Mouse (Mus musculus) hindbrain, embryonic 14.5 days (tissue): ENCODE data around the gene Exoc6. TPM values are rescaled to one million over a fixed set of nuclear protein-coding genes. Genes with fewer than 3 reads are reported as not detected.

Source experiments
- ATAC-seq: fragments of 200-750 bp; cut with Nextera tagmentation; 2 replicates; pipeline ENCODE4 v1.8.0; 2017; ENCODE audit warnings: moderate number of reproducible peaks, mild to moderate bottlenecking, moderate TSS enrichment, moderate library complexity; ENCODE audit not compliant: low FRiP score
- DNase-seq: peaks from one replicate; pipeline ENCODE4 v3.0.0-alpha.2; 2015; ENCODE audit warnings: low spot score
- H3K27ac ChIP-seq: fragments of 300-500 bp; sonication (generic); 2 replicates; pipeline ENCODE4 v1.5.1; 2014; ENCODE audit warnings: mild to moderate bottlenecking, moderate library complexity
- H3K27me3 ChIP-seq: fragments of 300-500 bp; sonication (generic); 2 replicates; pipeline ENCODE4 v1.6.1; 2014; ENCODE audit warnings: mild to moderate bottlenecking, low read length, mixed read lengths; ENCODE audit not compliant: control insufficient read depth, insufficient read depth
- H3K36me3 ChIP-seq: fragments of 300-500 bp; sonication (generic); replicated peaks from 2 replicates; pipeline ENCODE4 v1.6.1; 2014; ENCODE audit not compliant: control insufficient read depth, insufficient read depth
- H3K4me1 ChIP-seq: fragments of 300-500 bp; sonication (generic); replicated peaks from 2 replicates; pipeline ENCODE4 v1.6.1; 2014; ENCODE audit warnings: antibody characterized with exemption, low read length, mixed read lengths; ENCODE audit not compliant: control insufficient read depth, insufficient read depth
- H3K4me2 ChIP-seq: fragments of 300-500 bp; sonication (generic); replicated peaks from 2 replicates; pipeline ENCODE4 v1.6.1; 2014; ENCODE audit warnings: mild to moderate bottlenecking, moderate library complexity
- H3K4me3 ChIP-seq: fragments of 300-500 bp; sonication (generic); replicated peaks from 2 replicates; pipeline ENCODE4 v1.5.1; 2014; ENCODE audit warnings: mild to moderate bottlenecking, low read length
- H3K9ac ChIP-seq: fragments of 300-500 bp; sonication (generic); 2 replicates; pipeline ENCODE4 v1.6.1; 2014
- H3K9me3 ChIP-seq: fragments of 300-500 bp; sonication (generic); 2 replicates; pipeline ENCODE4 v1.6.1; 2016; ENCODE audit warnings: low read length; ENCODE audit not compliant: control insufficient read depth
- WGBS: fragments of 180-500 bp; shearing (Covaris S2); extraction: QIAGEN DNeasy Blood & Tissue Kit; methylation state at CpG from one replicate; pipeline ENCODE4 v1.1.7; 2014; 5-methylcytosine and 5-hydroxymethylcytosine counted together
- polyA plus RNA-seq: library from polyadenylated mRNA; unstranded; fragments of >200 nt; fragmentation: Nextera tagmentation; extraction: Ambion mirVana; gene quantifications from 2 replicates; pipeline ENCODE4 v1.2.1, GENCODE M21; 2014

Gene Exoc6
- polyA plus RNA-seq, 1 experiment from 2014 or later: 25.5 TPM

DNA sequence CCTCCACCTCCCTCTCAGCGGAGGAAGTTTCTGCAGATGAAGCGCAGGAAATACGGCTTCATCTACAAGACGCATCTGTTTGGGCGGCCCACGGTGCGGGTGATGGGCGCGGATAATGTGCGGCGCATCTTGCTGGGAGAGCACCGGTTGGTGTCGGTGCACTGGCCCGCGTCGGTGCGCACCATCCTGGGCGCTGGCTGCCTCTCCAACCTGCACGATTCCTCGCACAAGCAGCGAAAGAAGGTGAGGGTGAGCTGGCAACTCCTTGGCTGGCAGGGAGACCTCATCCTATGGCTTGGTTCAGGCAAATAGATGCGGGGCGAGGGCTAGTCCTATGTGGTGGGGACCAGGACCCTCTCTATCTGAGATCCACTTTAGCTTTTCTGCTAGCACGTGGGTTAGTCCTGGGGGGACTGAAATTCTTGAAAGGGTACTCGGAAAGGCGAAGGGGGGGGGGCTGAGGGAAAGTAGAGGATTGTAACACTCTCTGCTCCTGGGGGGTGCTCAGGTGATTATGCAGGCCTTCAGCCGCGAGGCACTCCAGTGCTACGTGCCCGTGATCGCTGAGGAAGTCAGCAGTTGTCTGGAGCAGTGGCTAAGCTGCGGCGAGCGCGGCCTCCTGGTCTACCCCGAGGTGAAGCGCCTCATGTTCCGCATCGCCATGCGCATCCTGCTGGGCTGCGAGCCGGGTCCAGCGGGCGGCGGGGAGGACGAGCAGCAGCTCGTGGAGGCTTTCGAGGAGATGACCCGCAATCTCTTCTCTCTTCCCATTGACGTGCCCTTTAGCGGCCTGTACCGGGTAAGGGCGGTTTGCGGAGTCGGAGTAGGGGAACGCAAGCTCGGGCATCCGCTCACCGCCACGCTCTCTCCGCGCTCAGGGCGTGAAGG, 148.3 kb downstream of the Exoc6 start:
- H3K27ac ChIP-seq: no peak overlapping the region
- H3K9ac ChIP-seq: no peak overlapping the region
- H3K36me3 ChIP-seq: no peaks in the 10 kb centered on the region
- WGBS: under 1% methylated on average over 63 of the region's 63 CpGs
- H3K27me3 ChIP-seq: peaks cover 100% of the 10 kb centered on the region
- H3K4me3 ChIP-seq: peak overlapping the region; percentile 29
- ATAC-seq: peak; percentile 29; the same call in 1 of the 2 replicates
- DNase-seq: no peak
- H3K9me3 ChIP-seq: no peaks in the 10 kb centered on the region
- H3K4me1 ChIP-seq: peaks cover 25% of the 10 kb centered on the region
- peak overlapping the region; percentile 52 for H3K4me2 ChIP-seq

DNA sequence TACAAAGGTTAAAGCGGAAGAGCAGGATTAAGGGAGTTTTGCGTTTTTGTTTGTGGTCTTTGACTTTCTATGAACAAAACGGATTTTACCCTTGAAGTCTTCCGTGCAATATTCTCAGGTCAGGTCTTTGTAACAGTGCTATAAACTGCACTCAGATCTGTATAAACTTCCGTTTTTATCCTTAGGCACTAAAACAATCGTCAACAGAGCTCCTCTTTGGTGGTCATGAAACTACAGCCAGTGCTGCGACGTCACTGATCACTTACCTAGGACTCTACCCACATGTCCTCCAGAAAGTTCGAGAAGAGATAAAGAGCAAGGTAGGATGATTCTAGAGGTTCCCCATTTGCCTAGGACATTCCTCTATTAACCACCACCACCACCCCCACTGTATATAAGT, 149.5 kb downstream of the Exoc6 start:
- peaks cover 25% of the 10 kb centered on the region for H3K4me1 ChIP-seq
- no peak overlapping the region for H3K27ac ChIP-seq
- no peak for ATAC-seq
- no peak for DNase-seq
- no peak overlapping the region for H3K4me2 ChIP-seq
- H3K36me3 ChIP-seq: no peaks in the 10 kb centered on the region
- WGBS: 14% methylated on average over 9 of the region's 9 CpGs
- H3K4me3 ChIP-seq: no peak overlapping the region
- H3K27me3 ChIP-seq: peaks cover 93% of the 10 kb centered on the region
- no peaks in the 10 kb centered on the region for H3K9me3 ChIP-seq
- no peak overlapping the region for H3K9ac ChIP-seq

- no peak overlapping the region for H3K9ac ChIP-seq
- no peaks in the 10 kb centered on the region for H3K36me3 ChIP-seq
- ATAC-seq (no peak), DNase-seq (no peak)
- H3K27ac ChIP-seq: no peak overlapping the region
- H3K4me1 ChIP-seq: peaks cover 13% of the 10 kb centered on the region; the same call in 1 of the 2 replicates
- 61% methylated on average over 21 of the region's 21 CpGs for WGBS
- no peaks in the 10 kb centered on the region for H3K9me3 ChIP-seq
- peaks cover 65% of the 10 kb centered on the region for H3K27me3 ChIP-seq
- no peak overlapping the region for H3K4me3 ChIP-seq
- H3K4me2 ChIP-seq: no peak overlapping the region
Observed at GRCm38 (mm10) chr19:37702377-37703076, 152.3 kb downstream of the Exoc6 start.

DNA sequence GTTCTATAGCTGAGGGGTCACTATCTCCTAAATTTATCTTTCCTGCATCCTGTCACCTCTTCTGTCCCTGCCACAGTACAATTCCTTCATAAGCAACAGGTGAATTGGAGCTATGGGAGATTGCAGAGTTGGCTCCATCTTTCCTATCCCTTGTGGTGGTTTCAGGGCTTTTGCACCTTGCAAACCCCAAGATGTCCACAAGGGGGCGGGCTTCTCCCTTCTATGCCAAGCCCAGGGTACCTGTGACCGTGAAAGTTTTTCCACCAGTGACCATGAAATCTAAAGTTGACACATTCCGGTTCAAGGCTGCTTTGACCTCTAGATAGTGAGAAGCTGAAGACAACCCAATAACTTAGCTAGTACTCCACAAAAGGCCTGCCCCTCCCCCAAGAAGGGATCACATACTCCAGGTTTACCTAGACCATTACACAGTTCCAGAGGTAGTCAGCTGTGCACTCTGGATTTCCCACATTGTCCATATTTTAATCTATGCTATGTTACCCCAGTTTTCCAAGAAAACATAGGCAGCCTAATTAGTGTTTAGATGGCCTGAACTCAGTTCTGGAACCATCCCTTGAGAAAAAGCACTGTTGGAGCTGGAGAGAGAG, 153.8 kb downstream of the Exoc6 start:
- no peak overlapping the region for H3K27ac ChIP-seq
- WGBS: 10% methylated on average over 3 of the region's 3 CpGs
- H3K4me2 ChIP-seq: no peak overlapping the region
- H3K9me3 ChIP-seq: no peaks in the 10 kb centered on the region
- peaks cover 50% of the 10 kb centered on the region for H3K27me3 ChIP-seq
- DNase-seq: peak; percentile 79
- ATAC-seq: peak; percentile 59; the same call in 1 of the 2 replicates
- H3K4me3 ChIP-seq: no peak overlapping the region
- H3K9ac ChIP-seq: no peak overlapping the region
- H3K36me3 ChIP-seq: no peaks in the 10 kb centered on the region
- H3K4me1 ChIP-seq: no peaks in the 10 kb centered on the region

- Histone ChIP-seq H3K4me2 (no peak overlapping the region), H3K36me3 (no peaks in the 10 kb centered on the region), H3K9me3 (no peaks in the 10 kb centered on the region), H3K4me1 (no peaks in the 10 kb centered on the region), H3K27ac (no peak overlapping the region), H3K27me3 (peaks cover 33% of the 10 kb centered on the region), H3K9ac (no peak overlapping the region), H3K4me3 (no peak overlapping the region)
- 91% methylated on average over 5 of the region's 5 CpGs for WGBS
- no peak for DNase-seq
- ATAC-seq: no peak
Observed at GRCm38 (mm10) chr19:37705722-37706121, 155.5 kb downstream of the Exoc6 start.

DNA sequence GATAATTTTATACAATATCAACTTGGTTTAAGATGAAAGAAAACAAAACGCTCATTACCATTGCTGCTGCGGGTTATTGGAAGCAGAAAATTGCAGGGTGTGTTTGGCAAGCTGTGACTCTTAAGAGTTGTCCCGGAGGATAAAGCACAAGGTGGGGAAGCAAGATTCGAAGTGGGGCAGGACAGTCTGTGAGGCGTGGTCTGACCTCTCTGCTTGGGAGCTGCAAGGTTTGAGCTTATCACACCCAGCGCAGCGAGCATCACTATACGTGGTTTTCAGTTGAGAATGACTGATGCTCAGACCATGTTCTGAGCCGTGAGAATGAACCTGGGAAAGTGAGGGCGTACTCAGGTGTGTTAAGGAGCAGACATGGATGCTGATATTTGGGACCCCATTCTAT, 164.5 kb downstream of the Exoc6 start:
- no peak overlapping the region for H3K4me3 ChIP-seq
- no peak overlapping the region for H3K4me2 ChIP-seq
- no peak overlapping the region for H3K9ac ChIP-seq
- DNase-seq: no peak
- no peaks in the 10 kb centered on the region for H3K9me3 ChIP-seq
- ATAC-seq: no peak
- no peaks in the 10 kb centered on the region for H3K27me3 ChIP-seq
- WGBS: 79% methylated on average over 10 of the region's 10 CpGs
- no peaks in the 10 kb centered on the region for H3K4me1 ChIP-seq
- no peak overlapping the region for H3K27ac ChIP-seq
- H3K36me3 ChIP-seq: no peaks in the 10 kb centered on the region

DNA sequence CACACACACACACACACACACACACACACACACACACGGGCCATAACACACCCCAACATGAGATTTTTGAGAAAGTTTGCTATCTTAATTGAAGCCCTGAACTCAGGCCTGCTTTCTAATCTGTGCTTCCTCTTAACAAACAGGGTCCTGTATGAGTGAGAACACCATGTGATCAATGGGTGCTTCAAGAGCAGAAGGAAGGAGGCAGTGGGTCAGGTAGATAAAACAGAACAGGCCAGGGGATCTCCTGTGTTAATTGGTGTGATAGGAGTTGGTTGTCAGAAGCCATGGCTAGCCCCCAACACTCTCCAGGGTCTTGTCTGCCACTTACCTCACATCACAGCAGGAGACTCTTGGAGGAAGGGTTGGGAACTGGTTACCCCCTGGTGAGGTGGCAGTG, 165.8 kb downstream of the Exoc6 start:
- Histone ChIP-seq H3K4me2 (no peak overlapping the region), H3K9ac (no peak overlapping the region), H3K9me3 (no peaks in the 10 kb centered on the region), H3K4me3 (no peak overlapping the region), H3K27me3 (no peaks in the 10 kb centered on the region), H3K4me1 (no peaks in the 10 kb centered on the region), H3K36me3 (no peaks in the 10 kb centered on the region), H3K27ac (no peak overlapping the region)
- 82% methylated on average over 1 of the region's 1 CpGs for WGBS
- DNase-seq (no peak), ATAC-seq (no peak)

- Histone ChIP-seq H3K36me3 (no peaks in the 10 kb centered on the region), H3K4me1 (no peaks in the 10 kb centered on the region), H3K4me3 (no peak overlapping the region), H3K4me2 (no peak overlapping the region), H3K27me3 (no peaks in the 10 kb centered on the region), H3K27ac (no peak overlapping the region), H3K9ac (no peak overlapping the region), H3K9me3 (no peaks in the 10 kb centered on the region)
- ATAC-seq (no peak), DNase-seq (no peak)
- WGBS: 88% methylated on average over 12 of the region's 12 CpGs
Observed at GRCm38 (mm10) chr19:37716524-37717175, 166.4 kb downstream of the Exoc6 start.

GRCm38 (mm10) chr19:37719166-37719565, 168.9 kb downstream of the Exoc6 start:
- DNase-seq: no peak
- ATAC-seq: no peak
- H3K27me3 ChIP-seq: no peaks in the 10 kb centered on the region
- H3K4me1 ChIP-seq: no peaks in the 10 kb centered on the region
- no peak overlapping the region for H3K27ac ChIP-seq
- H3K4me2 ChIP-seq: no peak overlapping the region
- no peak overlapping the region for H3K9ac ChIP-seq
- H3K4me3 ChIP-seq: no peak overlapping the region
- WGBS: 36% methylated on average over 1 of the region's 1 CpGs
- no peaks in the 10 kb centered on the region for H3K9me3 ChIP-seq
- H3K36me3 ChIP-seq: no peaks in the 10 kb centered on the region
